Mouse (Mus musculus) embryonic facial prominence, embryonic 13.5 days (tissue): Measurements from ENCODE around the gene Wnt11. TPM values are rescaled to one million over a fixed set of nuclear protein-coding genes. Genes with fewer than 3 reads are reported as not detected.
A peak's percentile ranks its signal among the peaks of the same experiment; 100 is the strongest.

Experiments used
- ATAC-seq: fragments of 200-750 bp; cut with Nextera tagmentation; 2 replicates; pipeline ENCODE4 v1.8.0; 2017; ENCODE audit warnings: low read depth; ENCODE audit not compliant: insufficient number of reproducible peaks, insufficient read depth, low FRiP score, low TSS enrichment
- H3K27ac ChIP-seq: fragments of 300-500 bp; sonication (generic); 2 replicates; pipeline ENCODE4 v1.5.1; 2015; ENCODE audit warnings: moderate library complexity, mild to moderate bottlenecking, inconsistent platforms
- H3K27me3 ChIP-seq: fragments of 300-500 bp; sonication (generic); 2 replicates; pipeline ENCODE4 v1.6.1; 2015; ENCODE audit warnings: mild to moderate bottlenecking, inconsistent platforms
- H3K36me3 ChIP-seq: fragments of 300-500 bp; sonication (generic); 2 replicates; pipeline ENCODE4 v1.6.1; 2015; ENCODE audit warnings: mild to moderate bottlenecking, inconsistent platforms
- H3K4me1 ChIP-seq: fragments of 300-500 bp; sonication (generic); 2 replicates; pipeline ENCODE4 v1.6.1; 2015; ENCODE audit warnings: inconsistent platforms
- H3K4me2 ChIP-seq: fragments of 300-500 bp; sonication (generic); 2 replicates; pipeline ENCODE4 v1.6.1; 2015; ENCODE audit warnings: moderate library complexity, mild to moderate bottlenecking, inconsistent platforms
- H3K4me3 ChIP-seq: fragments of 300-500 bp; sonication (generic); 2 replicates; pipeline ENCODE4 v1.5.1; 2015; ENCODE audit warnings: mild to moderate bottlenecking, inconsistent platforms
- H3K9ac ChIP-seq: fragments of 300-500 bp; sonication (generic); 2 replicates; pipeline ENCODE4 v1.6.1; 2015; ENCODE audit warnings: mild to moderate bottlenecking, inconsistent platforms
- H3K9me3 ChIP-seq: fragments of 300-500 bp; sonication (generic); 2 replicates; pipeline ENCODE4 v1.6.1; 2016; ENCODE audit warnings: inconsistent platforms
- WGBS: fragments of 180-500 bp; shearing (Covaris S2); methylation state at CpG from one replicate; pipeline ENCODE4 v1.1.7; 2015; ENCODE audit warnings: mixed read lengths; 5-methylcytosine and 5-hydroxymethylcytosine counted together
- polyA plus RNA-seq: library from polyadenylated mRNA; unstranded; fragments of >200 nt; fragmentation: Nextera tagmentation; extraction: Ambion mirVana; gene quantifications from 2 replicates; pipeline ENCODE4 v1.2.1, GENCODE M21; 2015

Wnt11 gene
- polyA plus RNA-seq, 1 experiment from 2014 or later = 12.4 TPM

- Histone ChIP-seq H3K27me3 (peaks cover 4% of the 10 kb centered on the region; the same call in 1 of the 2 replicates), H3K36me3 (no peaks in the 10 kb centered on the region), H3K4me1 (peaks cover 66% of the 10 kb centered on the region), H3K4me2 (no peak overlapping the region), H3K9me3 (no peaks in the 10 kb centered on the region), H3K4me3 (no peak overlapping the region), H3K9ac (no peak overlapping the region; the same call in 1 of the 2 replicates), H3K27ac (no peak overlapping the region)
- no peak for ATAC-seq
- WGBS = 95% methylated on average over 2 of the region's 2 CpGs
These were observed 32.9 kb downstream of the Wnt11 start for GRCm38 (mm10) chr7:98867794-98868150.

- no peak for ATAC-seq
- no peaks in the 10 kb centered on the region for H3K36me3 ChIP-seq
- no peak overlapping the region for H3K27ac ChIP-seq
- 70% methylated on average over 3 of the region's 3 CpGs for WGBS
- H3K27me3 ChIP-seq = peaks cover 4% of the 10 kb centered on the region; the same call in 1 of the 2 replicates
- peaks cover 60% of the 10 kb centered on the region for H3K4me1 ChIP-seq
- no peak overlapping the region for H3K4me3 ChIP-seq
- H3K9ac ChIP-seq = no peak overlapping the region
- no peaks in the 10 kb centered on the region for H3K9me3 ChIP-seq
- no peak overlapping the region for H3K4me2 ChIP-seq
These were observed 34.2 kb downstream of the Wnt11 start for GRCm38 (mm10) chr7:98869070-98869469.

- Histone ChIP-seq H3K27ac (peak overlapping the region; percentile 68), H3K4me2 (peak overlapping the region; percentile 3; the same call in 1 of the 2 replicates), H3K36me3 (no peaks in the 10 kb centered on the region), H3K27me3 (peaks cover 4% of the 10 kb centered on the region; the same call in 1 of the 2 replicates), H3K9me3 (no peaks in the 10 kb centered on the region), H3K4me1 (peaks cover 67% of the 10 kb centered on the region), H3K4me3 (no peak overlapping the region), H3K9ac (peak overlapping the region; percentile 47; the same call in 1 of the 2 replicates)
- peak; percentile 12; the same call in 1 of the 2 replicates for ATAC-seq
- WGBS = 9% methylated on average over 12 of the region's 12 CpGs
These were observed 35.9 kb downstream of the Wnt11 start for GRCm38 (mm10) chr7:98870791-98871190.

- WGBS = 41% methylated on average over 12 of the region's 12 CpGs
- ATAC-seq = no peak
- Histone ChIP-seq H3K27me3 (peaks cover 4% of the 10 kb centered on the region; the same call in 1 of the 2 replicates), H3K4me1 (peaks cover 70% of the 10 kb centered on the region), H3K36me3 (no peaks in the 10 kb centered on the region), H3K27ac (no peak overlapping the region), H3K4me2 (no peak overlapping the region), H3K9me3 (no peaks in the 10 kb centered on the region), H3K4me3 (no peak overlapping the region), H3K9ac (no peak overlapping the region)
These were observed 37.0 kb downstream of the Wnt11 start for GRCm38 (mm10) chr7:98871882-98872281.

- Histone ChIP-seq H3K27ac (no peak overlapping the region), H3K36me3 (no peaks in the 10 kb centered on the region), H3K9me3 (no peaks in the 10 kb centered on the region), H3K4me2 (no peak overlapping the region), H3K4me3 (no peak overlapping the region), H3K27me3 (peaks cover 4% of the 10 kb centered on the region; the same call in 1 of the 2 replicates), H3K4me1 (peaks cover 69% of the 10 kb centered on the region), H3K9ac (no peak overlapping the region)
- ATAC-seq = no peak
- WGBS = 82% methylated on average over 12 of the region's 12 CpGs
These were observed 38.4 kb downstream of the Wnt11 start for GRCm38 (mm10) chr7:98873316-98873715.

GRCm38 (mm10) chr7:98874411-98874951, 39.6 kb downstream of the Wnt11 start:
- no peak for ATAC-seq
- no peak overlapping the region for H3K9ac ChIP-seq

GRCm38 (mm10) chr7:98875390-98875990, 40.6 kb downstream of the Wnt11 start:
- no peak overlapping the region for H3K9ac ChIP-seq
- peak; percentile 32; the same call in 1 of the 2 replicates for ATAC-seq

More at GRCm38 (mm10) chr7:98874411-98874951, 39.6 kb downstream of the Wnt11 start:
- Histone ChIP-seq H3K36me3 (no peaks in the 10 kb centered on the region), H3K4me3 (no peak overlapping the region), H3K27ac (no peak overlapping the region), H3K9me3 (no peaks in the 10 kb centered on the region), H3K27me3 (0 out of 2 replicates have a peak, but pooled peaks cover 3% of the 10 kb centered on the region), H3K4me1 (peaks cover 69% of the 10 kb centered on the region), H3K4me2 (no peak overlapping the region)
- WGBS = 67% methylated on average over 6 of the region's 6 CpGs

GRCm38 (mm10) chr7:98876119-98876518, 41.2 kb downstream of the Wnt11 start:
- Histone ChIP-seq H3K4me3 (no peak overlapping the region), H3K4me1 (peaks cover 58% of the 10 kb centered on the region), H3K36me3 (no peaks in the 10 kb centered on the region), H3K9me3 (no peaks in the 10 kb centered on the region), H3K9ac (0 out of 2 replicates have a peak overlapping the region, but pooled peaks have one; percentile 54), H3K27ac (peak overlapping the region; percentile 39; the same call in 1 of the 2 replicates), H3K4me2 (peak overlapping the region; percentile 45; the same call in 1 of the 2 replicates), H3K27me3 (no peaks in the 10 kb centered on the region)
- no peak for ATAC-seq
- 35% methylated on average over 13 of the region's 13 CpGs for WGBS

More at GRCm38 (mm10) chr7:98875390-98875990, 40.6 kb downstream of the Wnt11 start:
- Histone ChIP-seq H3K4me3 (no peak overlapping the region), H3K27me3 (no peaks in the 10 kb centered on the region), H3K4me1 (peaks cover 64% of the 10 kb centered on the region), H3K9me3 (no peaks in the 10 kb centered on the region), H3K36me3 (no peaks in the 10 kb centered on the region), H3K4me2 (peak overlapping the region; percentile 45), H3K27ac (peak overlapping the region; percentile 58)
- WGBS = 15% methylated on average over 13 of the region's 13 CpGs

- 93% methylated on average over 2 of the region's 2 CpGs for WGBS
- H3K4me3 ChIP-seq = no peak overlapping the region
These were observed 44.3 kb downstream of the Wnt11 start for GRCm38 (mm10) chr7:98879176-98879575.

GRCm38 (mm10) chr7:98881887-98882286, 47.0 kb downstream of the Wnt11 start:
- no peak overlapping the region for H3K4me2 ChIP-seq
- 69% methylated on average over 4 of the region's 4 CpGs for WGBS
- H3K4me3 ChIP-seq = no peak overlapping the region
- no peaks in the 10 kb centered on the region for H3K27me3 ChIP-seq
- H3K27ac ChIP-seq = no peak overlapping the region
- peaks cover 30% of the 10 kb centered on the region for H3K4me1 ChIP-seq
- no peak for ATAC-seq
- no peaks in the 10 kb centered on the region for H3K9me3 ChIP-seq
- no peak overlapping the region for H3K9ac ChIP-seq
- 0 out of 2 replicates have a peak, but pooled peaks cover 10% of the 10 kb centered on the region for H3K36me3 ChIP-seq

More at GRCm38 (mm10) chr7:98879176-98879575, 44.3 kb downstream of the Wnt11 start:
- no peak overlapping the region for H3K4me2 ChIP-seq
- H3K27me3 ChIP-seq = no peaks in the 10 kb centered on the region
- H3K27ac ChIP-seq = no peak overlapping the region
- peaks cover 52% of the 10 kb centered on the region for H3K4me1 ChIP-seq
- H3K36me3 ChIP-seq = no peaks in the 10 kb centered on the region
- no peak for ATAC-seq
- no peak overlapping the region for H3K9ac ChIP-seq
- no peaks in the 10 kb centered on the region for H3K9me3 ChIP-seq

GRCm38 (mm10) chr7:98887811-98888261, 52.9 kb downstream of the Wnt11 start:
- Histone ChIP-seq H3K27ac (no peak overlapping the region), H3K27me3 (0 out of 2 replicates have a peak, but pooled peaks cover 3% of the 10 kb centered on the region), H3K4me3 (no peak overlapping the region), H3K4me2 (no peak overlapping the region), H3K36me3 (peaks cover 18% of the 10 kb centered on the region; the same call in 1 of the 2 replicates), H3K9ac (no peak overlapping the region), H3K9me3 (no peaks in the 10 kb centered on the region), H3K4me1 (peaks cover 16% of the 10 kb centered on the region)
- ATAC-seq = no peak
- WGBS = 49% methylated on average over 22 of the region's 22 CpGs
